Mouse (Mus musculus): ENCODE measurements around the gene Pigv.

Gene Pigv

DNA sequence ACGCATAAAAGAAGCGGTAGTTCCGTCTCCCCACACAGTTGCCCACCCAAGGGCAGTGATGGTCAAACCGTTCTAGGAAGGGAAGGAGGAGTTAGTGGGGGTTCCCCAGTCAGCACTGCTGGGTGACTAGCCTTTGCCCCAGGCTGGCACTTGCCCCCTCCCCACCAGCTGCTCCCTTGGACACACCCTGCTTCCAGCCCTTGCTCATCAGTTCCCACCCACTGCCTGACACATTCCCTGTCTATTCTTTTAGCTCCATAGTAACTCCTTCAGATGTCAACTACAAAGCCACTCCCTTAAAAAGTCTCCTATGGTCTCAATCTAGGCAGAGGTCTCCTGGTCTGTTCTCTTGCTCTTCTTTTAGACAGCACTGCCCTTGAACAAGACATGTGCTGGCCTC is 58.6 kb downstream of the Pigv start:
- no peak for DNase-seq (ENCODE audit: low spot score)

DNA sequence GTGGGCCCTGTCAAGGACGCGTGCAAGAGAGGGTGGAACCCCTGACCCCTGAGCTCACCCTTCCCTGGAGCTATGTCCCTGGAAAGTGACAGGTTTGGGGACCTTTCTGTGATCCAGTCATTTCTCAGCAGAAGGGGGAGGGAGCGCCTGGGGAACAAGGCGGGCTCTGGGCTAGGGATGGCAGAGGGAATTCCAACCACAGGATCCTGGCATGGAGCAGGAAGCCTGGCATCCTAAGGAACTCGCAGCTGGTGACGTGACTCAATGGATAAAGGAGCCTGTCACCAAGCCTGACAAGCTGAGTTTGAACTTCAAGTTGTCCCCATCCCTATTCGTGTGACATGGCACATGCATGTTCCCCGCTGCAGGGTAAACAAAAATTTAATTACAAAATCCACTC is 59.4 kb downstream of the Pigv start:
- DNase-seq (ENCODE audit: low spot score) = no peak

DNA sequence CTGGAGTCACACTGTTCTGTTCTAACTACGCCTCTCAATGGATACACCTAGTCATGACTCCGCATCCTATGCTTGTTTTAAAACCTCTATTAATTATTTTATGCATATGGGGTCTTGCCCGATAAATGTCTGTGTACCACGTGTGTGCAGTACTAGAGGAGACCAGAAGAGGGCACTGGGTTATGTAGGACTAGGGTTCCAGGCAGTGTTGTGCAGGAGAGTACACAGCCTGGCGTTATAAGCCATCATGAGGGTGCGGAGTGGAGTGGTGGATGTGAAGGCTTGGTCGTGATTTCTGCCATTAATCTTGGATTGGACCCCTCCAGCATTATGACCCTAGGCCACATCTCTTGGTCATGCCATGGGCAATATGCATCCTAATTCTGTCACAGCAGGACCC is 60.0 kb downstream of the Pigv start:
- DNase-seq (ENCODE audit: low spot score) = no peak

DNA sequence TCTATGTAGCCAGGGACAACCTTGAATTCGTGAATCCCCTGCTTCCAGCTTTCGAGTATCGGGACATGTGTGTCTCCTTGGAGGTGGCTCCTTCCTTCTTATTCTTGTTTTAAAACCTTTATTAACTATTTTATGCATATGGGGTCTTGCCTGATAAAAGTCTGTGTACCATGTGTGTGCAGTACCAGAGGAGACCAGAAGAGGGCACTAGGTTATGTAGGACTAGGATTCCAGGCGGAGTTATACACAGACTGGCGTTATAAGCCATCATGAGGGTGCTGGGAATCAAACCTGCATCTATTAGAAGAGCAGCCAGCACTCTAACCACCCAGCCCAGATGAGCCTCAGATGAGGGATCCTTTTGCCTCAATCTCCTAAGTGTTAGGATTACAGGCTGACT is 60.6 kb downstream of the Pigv start:
- DNase-seq (ENCODE audit: low spot score) = no peak
